Mouse (Mus musculus) kidney, embryonic 15.5 days (tissue): ENCODE measurements around the gene Fyn. TPM values are rescaled to one million over a fixed set of nuclear protein-coding genes. Genes with fewer than 3 reads are reported as not detected.

Experiments used
- ATAC-seq: fragments of 200-750 bp; cut with Nextera tagmentation; replicated peaks from 2 replicates; pipeline ENCODE4 v1.8.0; 2017; ENCODE audit warnings: moderate TSS enrichment; ENCODE audit not compliant: low FRiP score
- H3K27ac ChIP-seq: fragments of 300-500 bp; sonication (generic); 2 replicates; pipeline ENCODE4 v1.5.1; 2015; ENCODE audit warnings: mild to moderate bottlenecking, inconsistent platforms
- H3K27me3 ChIP-seq: fragments of 300-500 bp; sonication (generic); 2 replicates; pipeline ENCODE4 v1.6.1; 2015; ENCODE audit warnings: inconsistent platforms
- H3K36me3 ChIP-seq: fragments of 300-500 bp; sonication (generic); 2 replicates; pipeline ENCODE4 v1.6.1; 2015; ENCODE audit warnings: inconsistent platforms
- H3K4me1 ChIP-seq: fragments of 300-500 bp; sonication (generic); 2 replicates; pipeline ENCODE4 v1.6.1; 2015; ENCODE audit warnings: inconsistent platforms
- H3K4me2 ChIP-seq: fragments of 300-500 bp; sonication (generic); 2 replicates; pipeline ENCODE4 v1.6.1; 2015; ENCODE audit warnings: moderate library complexity, mild to moderate bottlenecking, inconsistent platforms
- H3K4me3 ChIP-seq: fragments of 300-500 bp; sonication (generic); replicated peaks from 2 replicates; pipeline ENCODE4 v1.5.1; 2015; ENCODE audit warnings: mild to moderate bottlenecking, inconsistent platforms
- H3K9ac ChIP-seq: fragments of 300-500 bp; sonication (generic); 2 replicates; pipeline ENCODE4 v1.6.1; 2015; ENCODE audit warnings: mild to moderate bottlenecking, inconsistent platforms
- H3K9me3 ChIP-seq: fragments of 300-500 bp; sonication (generic); replicated peaks from 2 replicates; pipeline ENCODE4 v1.6.1; 2016; ENCODE audit warnings: inconsistent platforms
- WGBS: fragments of 180-500 bp; shearing (Covaris S2); methylation state at CpG from one replicate; pipeline ENCODE4 v1.1.7; 2015; ENCODE audit warnings: mixed read lengths; 5-methylcytosine and 5-hydroxymethylcytosine counted together
- polyA plus RNA-seq: library from polyadenylated mRNA; unstranded; fragments of >200 nt; fragmentation: Nextera tagmentation; extraction: Ambion mirVana; gene quantifications from 2 replicates; pipeline ENCODE4 v1.2.1, GENCODE M21; 2015

Fyn gene
- 26.2 and 27.0 TPM in 2 replicates for polyA plus RNA-seq

GRCm38 (mm10) chr10:39368572-39369135 is at the start of gene Fyn:
Fyn (plus strand) TSS chr10:39368855.
- H3K27me3 ChIP-seq = peaks cover 14% of the 10 kb centered on the region
- peaks cover 20% of the 10 kb centered on the region for H3K4me1 ChIP-seq
- peak within 1 kb of the TSS; percentile 91 for H3K27ac ChIP-seq
- WGBS = 40% methylated on average over 8 of the region's 8 CpGs
- no peaks in the 10 kb centered on the region for H3K36me3 ChIP-seq
- no peak for ATAC-seq
- H3K9ac ChIP-seq = peak within 1 kb of the TSS; percentile 84
- peak within 1 kb of the TSS; percentile 93 for H3K4me2 ChIP-seq
- peak within 1 kb of the TSS; percentile 91 for H3K4me3 ChIP-seq
- no peaks in the 10 kb centered on the region for H3K9me3 ChIP-seq

GRCm38 (mm10) chr10:39320798-39321622 is 47.6 kb upstream of the Fyn start:
- Histone ChIP-seq H3K9me3 (no peaks in the 10 kb centered on the region), H3K4me1 (peaks cover 7% of the 10 kb centered on the region), H3K9ac (no peak overlapping the region), H3K4me3 (no peak overlapping the region), H3K27me3 (0 out of 2 replicates have a peak, but pooled peaks cover 4% of the 10 kb centered on the region), H3K4me2 (no peak overlapping the region), H3K36me3 (no peaks in the 10 kb centered on the region), H3K27ac (no peak overlapping the region)
- ATAC-seq = no peak
- 44% methylated on average over 17 of the region's 17 CpGs for WGBS

GRCm38 (mm10) chr10:39321623-39321985 is 47.1 kb upstream of the Fyn start:
- no peak for ATAC-seq
- WGBS = 53% methylated on average over 9 of the region's 9 CpGs

GRCm38 (mm10) chr10:39322143-39322542 is 46.5 kb upstream of the Fyn start:
- WGBS = 69% methylated on average over 4 of the region's 4 CpGs
- Histone ChIP-seq H3K36me3 (no peaks in the 10 kb centered on the region), H3K27ac (no peak overlapping the region), H3K9ac (no peak overlapping the region), H3K4me3 (no peak overlapping the region), H3K4me2 (no peak overlapping the region), H3K9me3 (no peaks in the 10 kb centered on the region), H3K4me1 (peaks cover 7% of the 10 kb centered on the region), H3K27me3 (0 out of 2 replicates have a peak, but pooled peaks cover 4% of the 10 kb centered on the region)
- no peak for ATAC-seq

More at GRCm38 (mm10) chr10:39321623-39321985, 47.1 kb upstream of the Fyn start:
- Histone ChIP-seq H3K4me2 (no peak overlapping the region), H3K27ac (no peak overlapping the region), H3K36me3 (no peaks in the 10 kb centered on the region), H3K4me1 (peaks cover 7% of the 10 kb centered on the region), H3K27me3 (0 out of 2 replicates have a peak, but pooled peaks cover 4% of the 10 kb centered on the region), H3K9me3 (no peaks in the 10 kb centered on the region), H3K4me3 (no peak overlapping the region), H3K9ac (no peak overlapping the region)

- no peak overlapping the region for H3K4me2 ChIP-seq
- H3K9ac ChIP-seq = no peak overlapping the region
- H3K36me3 ChIP-seq = no peaks in the 10 kb centered on the region
- H3K27ac ChIP-seq = no peak overlapping the region
- H3K27me3 ChIP-seq = 0 out of 2 replicates have a peak, but pooled peaks cover 4% of the 10 kb centered on the region
- H3K9me3 ChIP-seq = no peaks in the 10 kb centered on the region
- H3K4me1 ChIP-seq = peaks cover 7% of the 10 kb centered on the region
- 89% methylated on average over 2 of the region's 2 CpGs for WGBS
- no peak for ATAC-seq
- H3K4me3 ChIP-seq = no peak overlapping the region
Measured at GRCm38 (mm10) chr10:39324291-39324690, 44.4 kb upstream of the Fyn start.

GRCm38 (mm10) chr10:39328661-39329060 is 40.0 kb upstream of the Fyn start:
- Histone ChIP-seq H3K4me1 (no peaks in the 10 kb centered on the region), H3K27ac (no peak overlapping the region), H3K4me3 (no peak overlapping the region), H3K27me3 (no peaks in the 10 kb centered on the region), H3K36me3 (no peaks in the 10 kb centered on the region), H3K9me3 (peaks cover 9% of the 10 kb centered on the region), H3K4me2 (no peak overlapping the region), H3K9ac (no peak overlapping the region)
- no peak for ATAC-seq
- WGBS = 91% methylated on average over 2 of the region's 2 CpGs

- Histone ChIP-seq H3K4me1 (no peaks in the 10 kb centered on the region), H3K27ac (no peak overlapping the region), H3K9ac (no peak overlapping the region), H3K9me3 (peaks cover 9% of the 10 kb centered on the region), H3K4me3 (no peak overlapping the region), H3K36me3 (no peaks in the 10 kb centered on the region), H3K4me2 (no peak overlapping the region), H3K27me3 (no peaks in the 10 kb centered on the region)
- 59% methylated on average over 3 of the region's 3 CpGs for WGBS
- no peak for ATAC-seq
Measured at GRCm38 (mm10) chr10:39334320-39334719, 34.3 kb upstream of the Fyn start.

GRCm38 (mm10) chr10:39335880-39336279 is 32.8 kb upstream of the Fyn start:
- Histone ChIP-seq H3K27me3 (no peaks in the 10 kb centered on the region), H3K4me1 (no peaks in the 10 kb centered on the region), H3K4me2 (no peak overlapping the region), H3K4me3 (no peak overlapping the region), H3K9ac (no peak overlapping the region), H3K36me3 (no peaks in the 10 kb centered on the region), H3K27ac (no peak overlapping the region), H3K9me3 (peaks cover 9% of the 10 kb centered on the region)
- ATAC-seq = no peak

GRCm38 (mm10) chr10:39339189-39339968 is 29.3 kb upstream of the Fyn start:
- Histone ChIP-seq H3K9ac (no peak overlapping the region), H3K4me1 (no peaks in the 10 kb centered on the region), H3K4me2 (no peak overlapping the region), H3K9me3 (no peaks in the 10 kb centered on the region), H3K36me3 (no peaks in the 10 kb centered on the region), H3K4me3 (no peak overlapping the region), H3K27me3 (no peaks in the 10 kb centered on the region), H3K27ac (no peak overlapping the region)
- ATAC-seq = no peak
- 61% methylated on average over 2 of the region's 2 CpGs for WGBS

- Histone ChIP-seq H3K27me3 (no peaks in the 10 kb centered on the region), H3K36me3 (no peaks in the 10 kb centered on the region), H3K9ac (no peak overlapping the region), H3K4me3 (no peak overlapping the region), H3K4me2 (no peak overlapping the region), H3K4me1 (no peaks in the 10 kb centered on the region), H3K9me3 (no peaks in the 10 kb centered on the region), H3K27ac (no peak overlapping the region)
- 87% methylated on average over 2 of the region's 2 CpGs for WGBS
- no peak for ATAC-seq
Measured at GRCm38 (mm10) chr10:39339969-39340236, 28.8 kb upstream of the Fyn start.

GRCm38 (mm10) chr10:39343551-39343950 is 25.1 kb upstream of the Fyn start:
- H3K4me1 ChIP-seq = no peaks in the 10 kb centered on the region
- H3K27me3 ChIP-seq = no peaks in the 10 kb centered on the region
- no peaks in the 10 kb centered on the region for H3K9me3 ChIP-seq
- 79% methylated on average over 1 of the region's 1 CpGs for WGBS
- H3K4me2 ChIP-seq = no peak overlapping the region
- no peaks in the 10 kb centered on the region for H3K36me3 ChIP-seq
- ATAC-seq = no peak
- H3K9ac ChIP-seq = no peak overlapping the region
- H3K27ac ChIP-seq = no peak overlapping the region
- H3K4me3 ChIP-seq = no peak overlapping the region

GRCm38 (mm10) chr10:39345921-39346320 is 22.7 kb upstream of the Fyn start:
- Histone ChIP-seq H3K4me2 (no peak overlapping the region), H3K27ac (no peak overlapping the region), H3K4me1 (no peaks in the 10 kb centered on the region), H3K4me3 (no peak overlapping the region), H3K27me3 (no peaks in the 10 kb centered on the region), H3K9me3 (no peaks in the 10 kb centered on the region), H3K9ac (no peak overlapping the region), H3K36me3 (no peaks in the 10 kb centered on the region)
- ATAC-seq = no peak
- 82% methylated on average over 1 of the region's 1 CpGs for WGBS
